In genomic region chr15:51511319-51511718, GRCm38 (mm10) we compare ENCODE assay signal across 19 mouse cellular contexts.
DNase-seq lines count a peak whose midpoint lies in the region; ATAC-seq and TF ChIP-seq lines count a peak whose summit lies in the region.
"Had no signal": no experiment of that assay in that cellular context is flagged by ENCODE, and none has a peak within 500 bp of the region (broad histone marks: within the 10 kb centered on the region; RNA-seq: fewer than 3 reads in every experiment).

No protein-coding gene starts in this region.

- no peak for ATAC-seq in hindbrain, postnatal 0 days
- no peak for ATAC-seq in hindbrain, embryonic 12.5 days (ENCODE audit: low FRiP score)
- ATAC-seq in embryonic facial prominence, embryonic 14.5 days (ENCODE audit: low read depth), result 0 out of 2 replicates have a peak, but pooled peaks have one; percentile 22
- peak; percentile 78 for ATAC-seq in midbrain, embryonic 16.5 days
- no peak for ATAC-seq in monocyte, adult 5-6 weeks (replicated peaks; ENCODE audit: insufficient number of reproducible peaks, low FRiP score, low TSS enrichment, poor library complexity, severe bottlenecking)
- ATAC-seq: activated CD4-positive, CD25-positive, alpha-beta regulatory T cell, adult 4 months; liver, embryonic 12.5 days; Patski had no signal

- no peaks in the 10 kb centered on the region for H3K27me3 ChIP-seq in hindbrain, postnatal 0 days (ENCODE audit: insufficient read depth, low read length)
- H3K27me3 ChIP-seq in hindbrain, embryonic 12.5 days, result no peaks in the 10 kb centered on the region
- H3K27me3 ChIP-seq in embryonic facial prominence, embryonic 14.5 days (replicated peaks; ENCODE audit: control insufficient read depth, insufficient read depth, low read length), result no peaks in the 10 kb centered on the region
- H3K27me3 ChIP-seq in midbrain, embryonic 16.5 days (ENCODE audit: control insufficient read depth, insufficient read depth, low read depth, low read length), result no peaks in the 10 kb centered on the region
- H3K27me3 ChIP-seq: liver, embryonic 12.5 days; lung, embryonic 15.5 days had no signal

- no peaks in the 10 kb centered on the region for H3K9me3 ChIP-seq in hindbrain, postnatal 0 days (ENCODE audit: low read length)
- no peaks in the 10 kb centered on the region for H3K9me3 ChIP-seq in hindbrain, embryonic 12.5 days (replicated peaks)
- no peaks in the 10 kb centered on the region for H3K9me3 ChIP-seq in embryonic facial prominence, embryonic 14.5 days (ENCODE audit: control insufficient read depth, low read length)
- no peaks in the 10 kb centered on the region for H3K9me3 ChIP-seq in midbrain, embryonic 16.5 days (replicated peaks; ENCODE audit: control insufficient read depth, low read length, poor library complexity, severe bottlenecking)
- H3K9me3 ChIP-seq: liver, embryonic 12.5 days; lung, embryonic 15.5 days had no signal

- no peak for TF ChIP-seq CTCF in hindbrain, postnatal 0 days (IDR thresholded peaks at IDR 0.05; ENCODE audit: low read depth)
- TF ChIP-seq CTCF in left cerebral cortex, adult 2 months (IDR thresholded peaks at IDR 0.05), result no peak

- no peak overlapping the region for H3K4me2 ChIP-seq in hindbrain, postnatal 0 days (ENCODE audit: low read depth, low read length)
- H3K4me2 ChIP-seq in hindbrain, embryonic 12.5 days (replicated peaks), result no peak overlapping the region
- H3K4me2 ChIP-seq in embryonic facial prominence, embryonic 14.5 days (ENCODE audit: low read depth, low read length), result no peak overlapping the region
- no peak overlapping the region for H3K4me2 ChIP-seq in midbrain, embryonic 16.5 days (ENCODE audit: low read length)
- H3K4me2 ChIP-seq: heart, embryonic 11.5 days; liver, embryonic 12.5 days; lung, embryonic 15.5 days had no signal

- H3K4me1 ChIP-seq in hindbrain, postnatal 0 days (ENCODE audit: insufficient read depth, low read length), result no peaks in the 10 kb centered on the region
- no peaks in the 10 kb centered on the region for H3K4me1 ChIP-seq in hindbrain, embryonic 12.5 days
- 0 out of 2 replicates have a peak, but pooled peaks cover 2% of the 10 kb centered on the region for H3K4me1 ChIP-seq in embryonic facial prominence, embryonic 14.5 days (ENCODE audit: control insufficient read depth, insufficient read depth, low read length)
- 0 out of 2 replicates have a peak, but pooled peaks cover 4% of the 10 kb centered on the region for H3K4me1 ChIP-seq in midbrain, embryonic 16.5 days (ENCODE audit: control insufficient read depth, insufficient read depth, low read length)
- H3K4me1 ChIP-seq: liver, embryonic 12.5 days; lung, embryonic 15.5 days had no signal

- no peak overlapping the region for H3K9ac ChIP-seq in hindbrain, postnatal 0 days (replicated peaks; ENCODE audit: low read length)
- H3K9ac ChIP-seq in hindbrain, embryonic 12.5 days, result no peak overlapping the region
- H3K9ac ChIP-seq in embryonic facial prominence, embryonic 14.5 days (ENCODE audit: low read depth, low read length), result no peak overlapping the region
- H3K9ac ChIP-seq in midbrain, embryonic 16.5 days (ENCODE audit: low read depth, low read length), result no peak overlapping the region
- H3K9ac ChIP-seq: liver, embryonic 12.5 days; lung, embryonic 15.5 days had no signal

- 35% methylated on average over 5 of the region's 5 CpGs for WGBS in hindbrain, postnatal 0 days
- 47% methylated on average over 5 of the region's 5 CpGs for WGBS in hindbrain, embryonic 12.5 days
- WGBS in embryonic facial prominence, embryonic 14.5 days, result 16% methylated on average over 5 of the region's 5 CpGs
- 19% methylated on average over 5 of the region's 5 CpGs for WGBS in midbrain, embryonic 16.5 days

- intact Hi-C loops in left cerebral cortex, adult 2 months (cut with DNase I), result no loop called here

- no peak overlapping the region for H3K27ac ChIP-seq in hindbrain, postnatal 0 days
- no peak overlapping the region for H3K27ac ChIP-seq in hindbrain, embryonic 12.5 days
- no peak overlapping the region for H3K27ac ChIP-seq in embryonic facial prominence, embryonic 14.5 days (replicated peaks; ENCODE audit: low read depth, low read length)
- H3K27ac ChIP-seq in midbrain, embryonic 16.5 days (ENCODE audit: low read length), result no peak overlapping the region
- H3K27ac ChIP-seq in left cerebral cortex, adult 2 months, result no peak overlapping the region
- H3K27ac ChIP-seq: liver, embryonic 12.5 days; lung, embryonic 15.5 days had no signal

- peak; percentile 7 for DNase-seq in hindbrain, postnatal 0 days (ENCODE audit: low spot score)
- peak; percentile 33 for DNase-seq in embryo, embryonic 10.5 days (ENCODE audit: low spot score)
- peak; percentile 51 for DNase-seq in embryonic facial prominence, embryonic 14.5 days (ENCODE audit: low spot score)
- no peak for DNase-seq in left cerebral cortex, adult 2 months (ENCODE audit: extremely low spot score in 1 of 2, low spot score in 2 of 2)
- DNase-seq: adrenal gland, postnatal 25 days; cerebellum, adult 9-10 months; heart, postnatal 14 days; kidney, adult 9 months; kidney, postnatal 36 days; layer of hippocampus, adult 9-11 months; thymus, adult 2 months had no signal

- no peaks in the 10 kb centered on the region for H3K36me3 ChIP-seq in hindbrain, postnatal 0 days (ENCODE audit: insufficient read depth, low read length)
- no peaks in the 10 kb centered on the region for H3K36me3 ChIP-seq in hindbrain, embryonic 12.5 days
- no peaks in the 10 kb centered on the region for H3K36me3 ChIP-seq in embryonic facial prominence, embryonic 14.5 days (ENCODE audit: control insufficient read depth, insufficient read depth, low read length)
- no peaks in the 10 kb centered on the region for H3K36me3 ChIP-seq in midbrain, embryonic 16.5 days (ENCODE audit: control insufficient read depth, insufficient read depth, low read length)
- H3K36me3 ChIP-seq: liver, embryonic 12.5 days; lung, embryonic 15.5 days had no signal

- H3K4me3 ChIP-seq in hindbrain, postnatal 0 days (ENCODE audit: low read length), result no peak overlapping the region
- H3K4me3 ChIP-seq in hindbrain, embryonic 12.5 days, result no peak overlapping the region
- no peak overlapping the region for H3K4me3 ChIP-seq in embryonic facial prominence, embryonic 14.5 days (ENCODE audit: low read depth, low read length)
- H3K4me3 ChIP-seq in midbrain, embryonic 16.5 days (ENCODE audit: low read depth, low read length), result no peak overlapping the region
- H3K4me3 ChIP-seq in left cerebral cortex, adult 2 months, result no peak overlapping the region
- H3K4me3 ChIP-seq: liver, embryonic 12.5 days; lung, embryonic 15.5 days had no signal

Comparison
In these comparisons a context has a peak if more than half of its experiments do, and no peak if none do; other contexts are left out.
1. ATAC-seq: peak in embryonic facial prominence, embryonic 14.5 days (single experiment) and midbrain, embryonic 16.5 days (single experiment); none in hindbrain, postnatal 0 days (single experiment), hindbrain, embryonic 12.5 days (single experiment) and monocyte, adult 5-6 weeks (single experiment).
2. DNase-seq: peak in hindbrain, postnatal 0 days (single experiment), embryo, embryonic 10.5 days (single experiment) and embryonic facial prominence, embryonic 14.5 days (single experiment); none in left cerebral cortex, adult 2 months (0 of 2).